Mouse (Mus musculus): ENCODE data around the gene Capzb. TPM values are rescaled to one million over a fixed set of nuclear protein-coding genes. Genes with fewer than 3 reads are reported as not detected.

Gene Capzb
- polyA plus RNA-seq, 1 experiment from 2014 or later = 415 TPM

DNA sequence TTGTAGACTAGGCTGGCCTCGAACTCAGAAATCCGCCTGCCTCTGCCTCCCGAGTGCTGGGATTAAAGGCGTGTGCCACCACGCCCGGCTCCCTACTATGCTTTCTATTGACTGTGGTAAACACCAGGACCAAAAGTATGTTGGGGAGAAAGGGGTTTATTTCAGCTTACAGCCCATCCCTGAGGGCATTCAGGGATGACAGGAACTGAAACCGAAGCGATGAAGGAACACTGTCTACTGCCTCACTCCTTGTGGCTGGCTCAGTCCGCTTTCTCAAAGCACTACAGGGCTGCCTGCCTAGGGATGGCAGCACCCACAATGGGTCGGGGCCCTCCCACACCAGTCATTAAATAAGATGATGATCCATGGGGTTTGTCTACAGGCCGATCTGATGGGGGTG is 14.3 kb upstream of the Capzb start:
- WGBS = 95% methylated on average over 11 of the region's 11 CpGs
- ATAC-seq (ENCODE audit: low FRiP score, low TSS enrichment) = no peak
- Histone ChIP-seq H3K27ac (ENCODE audit: low read length) (no peak overlapping the region), H3K9me3 (ENCODE audit: low read length) (0 out of 2 replicates have a peak, but pooled peaks cover 5% of the 10 kb centered on the region), H3K9ac (replicated peaks; ENCODE audit: low read length) (no peak overlapping the region), H3K4me1 (ENCODE audit: insufficient read depth, low read length) (peaks cover 20% of the 10 kb centered on the region), H3K36me3 (ENCODE audit: insufficient read depth, low read length) (no peaks in the 10 kb centered on the region), H3K27me3 (ENCODE audit: insufficient read depth, low read length) (no peaks in the 10 kb centered on the region), H3K4me3 (ENCODE audit: low read length) (no peak overlapping the region), H3K4me2 (replicated peaks; ENCODE audit: low read depth, low read length) (no peak overlapping the region)

DNA sequence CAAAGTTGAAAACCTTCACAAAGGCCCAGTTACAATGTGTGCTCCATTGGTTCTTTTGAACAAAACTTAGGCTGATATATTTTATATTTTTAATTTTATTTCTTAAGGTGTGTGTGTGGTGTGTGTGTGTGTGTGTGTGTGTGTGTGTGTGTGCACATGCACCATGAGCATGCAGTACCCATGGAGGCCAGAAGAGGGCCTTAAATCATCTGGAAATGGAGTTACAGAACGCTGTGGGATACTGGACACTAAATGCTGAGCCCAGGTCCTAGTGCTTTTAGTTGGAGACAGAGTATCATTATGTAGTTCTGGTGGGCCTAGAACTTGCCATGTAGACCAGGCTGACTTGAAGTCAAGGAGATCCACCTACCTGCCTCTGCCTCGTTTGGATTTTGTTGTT is 13.5 kb upstream of the Capzb start:
- H3K4me1 ChIP-seq (ENCODE audit: insufficient read depth, low read length) = peaks cover 20% of the 10 kb centered on the region
- no peak overlapping the region for H3K27ac ChIP-seq (ENCODE audit: low read length)
- no peak overlapping the region for H3K9ac ChIP-seq (replicated peaks; ENCODE audit: low read length)
- 80% methylated on average over 2 of the region's 2 CpGs for WGBS
- no peak overlapping the region for H3K4me2 ChIP-seq (replicated peaks; ENCODE audit: low read depth, low read length)
- 0 out of 2 replicates have a peak, but pooled peaks cover 5% of the 10 kb centered on the region for H3K9me3 ChIP-seq (ENCODE audit: low read length)
- H3K36me3 ChIP-seq (ENCODE audit: insufficient read depth, low read length) = no peaks in the 10 kb centered on the region
- ATAC-seq (ENCODE audit: low FRiP score, low TSS enrichment) = no peak
- no peak overlapping the region for H3K4me3 ChIP-seq (ENCODE audit: low read length)
- no peaks in the 10 kb centered on the region for H3K27me3 ChIP-seq (ENCODE audit: insufficient read depth, low read length)

DNA sequence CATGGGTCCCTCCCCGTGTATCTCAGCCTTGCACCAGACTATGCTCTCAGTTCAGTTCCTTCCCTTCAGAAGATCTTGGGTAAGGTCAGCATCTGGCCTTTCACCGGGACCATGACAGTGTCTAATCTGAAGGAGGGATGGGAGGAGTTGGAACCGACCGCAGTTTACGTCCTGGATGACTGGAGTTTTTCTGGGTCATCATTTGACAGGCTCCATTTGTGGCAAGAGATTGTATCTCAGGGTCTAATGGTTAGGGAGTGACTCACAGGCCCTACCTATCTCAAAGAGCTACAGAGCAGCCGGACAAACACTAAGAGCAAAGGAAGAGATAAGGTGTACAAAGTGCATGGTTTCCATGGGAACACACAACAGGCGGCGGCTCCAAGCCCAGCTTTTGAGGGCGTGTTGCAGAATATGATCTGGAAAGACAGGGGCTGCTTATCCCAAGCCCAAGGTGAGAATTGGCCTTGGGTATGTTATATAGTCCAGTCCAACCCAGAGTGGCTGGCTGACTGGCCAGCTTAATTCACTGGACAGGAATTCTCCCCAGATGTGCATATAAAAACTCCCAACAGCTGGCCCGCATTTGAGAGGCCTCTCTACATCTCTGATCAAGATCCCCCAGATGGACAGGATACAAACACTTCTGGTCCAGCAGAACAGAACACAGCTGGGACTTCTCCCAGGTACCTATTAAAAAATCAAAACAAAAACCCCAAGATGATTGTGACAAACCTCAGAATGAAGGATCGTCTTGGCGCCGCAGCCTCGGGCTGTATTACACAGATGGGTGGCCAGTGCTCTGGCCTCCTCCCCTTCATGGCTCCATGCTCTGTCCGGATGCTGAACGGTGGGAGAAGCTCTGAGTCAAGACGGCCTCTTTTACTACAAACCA is 12.7 kb upstream of the Capzb start:
- H3K4me2 ChIP-seq (replicated peaks; ENCODE audit: low read depth, low read length) = no peak overlapping the region
- no peak overlapping the region for H3K27ac ChIP-seq (ENCODE audit: low read length)
- no peaks in the 10 kb centered on the region for H3K27me3 ChIP-seq (ENCODE audit: insufficient read depth, low read length)
- peaks cover 13% of the 10 kb centered on the region for H3K4me1 ChIP-seq (ENCODE audit: insufficient read depth, low read length)
- H3K9me3 ChIP-seq (ENCODE audit: low read length) = 0 out of 2 replicates have a peak, but pooled peaks cover 5% of the 10 kb centered on the region
- 53% methylated on average over 17 of the region's 17 CpGs for WGBS
- H3K9ac ChIP-seq (replicated peaks; ENCODE audit: low read length) = no peak overlapping the region
- ATAC-seq (ENCODE audit: low FRiP score, low TSS enrichment) = peak; percentile 32; the same call in 1 of the 2 replicates
- no peak overlapping the region for H3K4me3 ChIP-seq (ENCODE audit: low read length)
- no peaks in the 10 kb centered on the region for H3K36me3 ChIP-seq (ENCODE audit: insufficient read depth, low read length)

DNA sequence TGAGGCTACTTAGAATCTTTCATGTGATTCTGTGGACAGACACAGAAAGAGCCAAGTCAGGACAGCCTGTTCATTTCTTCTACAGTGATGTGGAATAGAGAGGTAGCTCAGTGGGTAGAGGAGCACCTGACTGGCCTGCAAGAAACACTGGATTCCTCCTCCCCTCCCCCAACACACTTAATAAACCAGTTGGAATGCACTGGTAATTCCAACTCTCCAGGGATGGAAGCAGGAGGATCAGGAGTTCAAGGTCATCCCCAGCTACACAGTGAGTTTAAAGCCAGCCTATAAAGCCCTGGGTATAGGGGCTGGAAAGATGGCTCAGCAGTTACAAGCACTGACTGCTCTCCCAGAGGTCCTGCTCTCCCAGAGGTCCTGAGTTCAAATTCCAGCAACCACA is 10.2 kb upstream of the Capzb start:
- ATAC-seq (ENCODE audit: low FRiP score, low TSS enrichment) = no peak
- Histone ChIP-seq H3K4me1 (ENCODE audit: insufficient read depth, low read length) (no peaks in the 10 kb centered on the region), H3K9ac (replicated peaks; ENCODE audit: low read length) (no peak overlapping the region), H3K4me2 (replicated peaks; ENCODE audit: low read depth, low read length) (no peak overlapping the region), H3K27ac (ENCODE audit: low read length) (no peak overlapping the region), H3K9me3 (ENCODE audit: low read length) (0 out of 2 replicates have a peak, but pooled peaks cover 5% of the 10 kb centered on the region), H3K4me3 (ENCODE audit: low read length) (no peak overlapping the region), H3K27me3 (ENCODE audit: insufficient read depth, low read length) (no peaks in the 10 kb centered on the region), H3K36me3 (ENCODE audit: insufficient read depth, low read length) (no peaks in the 10 kb centered on the region)

DNA sequence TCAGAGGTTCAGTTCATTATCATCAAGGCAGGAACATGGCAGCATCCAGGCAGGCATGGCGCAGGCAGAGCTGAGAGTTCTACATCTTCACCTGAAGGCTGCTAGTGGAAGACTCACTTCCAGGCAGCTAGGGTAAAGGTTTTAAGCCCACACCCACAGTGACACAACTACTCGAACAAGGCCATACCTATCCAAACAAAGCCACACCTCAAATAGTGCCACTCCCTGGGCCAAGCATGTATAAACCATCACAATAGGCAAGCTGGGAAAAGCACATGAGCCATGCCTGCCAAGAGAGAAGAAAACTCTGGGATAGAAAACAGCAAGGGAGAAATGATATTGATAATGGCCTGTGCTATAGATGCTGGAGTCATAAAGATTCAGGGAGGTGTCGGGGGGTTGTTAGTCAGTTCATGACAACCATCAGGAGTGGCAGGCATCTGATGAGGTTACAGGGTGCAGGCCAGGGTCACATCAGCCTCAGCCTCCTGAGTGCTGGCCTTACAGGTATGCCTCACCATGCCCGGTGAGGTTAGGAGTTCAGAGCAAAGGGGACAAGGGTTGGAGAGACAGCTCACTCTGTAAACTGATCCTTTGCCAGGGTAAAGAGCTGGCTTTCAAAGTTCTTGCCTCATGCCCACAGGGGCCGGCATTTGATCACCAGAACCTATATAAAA is 6.8 kb upstream of the Capzb start:
- Histone ChIP-seq H3K4me3 (ENCODE audit: low read length) (no peak overlapping the region), H3K36me3 (ENCODE audit: insufficient read depth, low read length) (no peaks in the 10 kb centered on the region), H3K9ac (replicated peaks; ENCODE audit: low read length) (no peak overlapping the region), H3K27me3 (ENCODE audit: insufficient read depth, low read length) (no peaks in the 10 kb centered on the region), H3K4me2 (replicated peaks; ENCODE audit: low read depth, low read length) (no peak overlapping the region), H3K27ac (ENCODE audit: low read length) (no peak overlapping the region), H3K4me1 (ENCODE audit: insufficient read depth, low read length) (no peaks in the 10 kb centered on the region), H3K9me3 (ENCODE audit: low read length) (no peaks in the 10 kb centered on the region)
- 83% methylated on average over 5 of the region's 5 CpGs for WGBS
- ATAC-seq (ENCODE audit: low FRiP score, low TSS enrichment) = 0 out of 2 replicates have a peak, but pooled peaks have one; percentile 23

DNA sequence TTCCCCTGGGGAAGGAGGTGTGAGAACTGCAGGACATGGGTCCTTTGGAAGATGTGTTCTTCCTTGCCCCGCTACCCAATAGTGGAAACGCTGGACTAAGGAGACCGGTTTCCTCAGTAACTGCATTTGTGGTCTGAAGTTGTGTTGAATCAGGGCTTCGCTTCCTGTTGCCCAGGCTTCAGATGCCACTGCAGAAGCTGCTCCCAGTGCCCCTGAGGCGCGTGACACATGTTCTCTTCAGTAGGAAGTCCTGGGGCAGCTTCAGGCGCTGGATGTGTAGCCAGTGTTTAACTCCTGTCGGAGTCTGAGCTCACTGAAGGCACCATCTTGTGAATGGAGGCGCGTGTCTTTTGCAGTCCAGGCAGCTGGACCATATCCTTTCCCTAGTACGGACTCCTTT is 4.8 kb upstream of the Capzb start:
- Histone ChIP-seq H3K36me3 (ENCODE audit: insufficient read depth, low read length) (no peaks in the 10 kb centered on the region), H3K4me2 (replicated peaks; ENCODE audit: low read depth, low read length) (no peak overlapping the region), H3K4me3 (ENCODE audit: low read length) (no peak overlapping the region), H3K4me1 (ENCODE audit: insufficient read depth, low read length) (peaks cover 11% of the 10 kb centered on the region), H3K27me3 (ENCODE audit: insufficient read depth, low read length) (no peaks in the 10 kb centered on the region), H3K9ac (replicated peaks; ENCODE audit: low read length) (no peak overlapping the region), H3K9me3 (ENCODE audit: low read length) (no peaks in the 10 kb centered on the region), H3K27ac (ENCODE audit: low read length) (0 out of 2 replicates have a peak overlapping the region, but pooled peaks have one; percentile 9)
- ATAC-seq (ENCODE audit: low FRiP score, low TSS enrichment) = no peak
- WGBS = 77% methylated on average over 11 of the region's 11 CpGs

DNA sequence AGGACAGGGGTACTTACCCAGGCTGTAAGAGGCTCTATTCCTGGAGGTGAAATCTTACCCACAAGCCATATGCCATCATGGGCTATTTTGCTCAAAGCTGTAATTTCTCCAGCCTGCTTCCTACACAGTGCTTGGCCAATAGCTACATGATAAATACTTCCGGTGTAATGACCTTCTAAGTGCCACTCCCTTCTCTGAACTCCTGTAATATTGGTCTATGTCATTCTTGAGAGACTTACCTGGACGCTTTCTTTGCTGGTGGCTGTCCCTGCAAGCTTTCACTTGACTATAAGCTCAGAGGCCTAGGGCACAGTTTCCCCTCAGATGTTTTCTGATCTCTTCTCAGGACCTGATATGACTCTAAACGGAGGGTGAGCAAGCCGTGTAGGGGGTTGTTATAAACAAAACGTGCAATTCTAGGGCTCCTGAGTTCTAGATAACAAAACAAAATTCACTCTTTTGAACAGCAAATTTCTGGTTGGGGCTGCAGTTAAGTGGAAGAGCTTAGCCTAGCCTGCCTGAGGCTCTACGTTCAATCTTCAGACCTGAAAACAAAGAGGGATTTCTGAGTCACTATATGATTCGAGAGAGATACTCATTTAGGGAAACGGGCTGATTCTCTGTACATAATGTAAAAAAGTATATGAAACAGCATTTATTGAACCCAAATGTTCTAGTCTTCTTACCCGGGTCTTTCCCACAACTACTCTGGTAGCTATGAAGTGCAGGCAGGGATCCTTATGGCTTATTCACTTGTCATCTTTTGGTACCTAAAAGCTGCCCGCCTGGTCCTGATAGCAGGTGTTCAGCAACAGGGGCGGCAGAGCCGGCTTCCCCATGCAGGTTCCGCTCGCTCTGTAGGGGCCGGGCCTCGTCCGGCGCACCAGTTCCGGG is 847 bp upstream of the Capzb start:
- Histone ChIP-seq H3K9me3 (ENCODE audit: low read length) (no peaks in the 10 kb centered on the region), H3K9ac (replicated peaks; ENCODE audit: low read length) (peak overlapping the region; percentile 78), H3K36me3 (ENCODE audit: insufficient read depth, low read length) (no peaks in the 10 kb centered on the region), H3K4me3 (ENCODE audit: low read length) (peak overlapping the region; percentile 93), H3K27ac (ENCODE audit: low read length) (peak overlapping the region; percentile 96), H3K4me2 (replicated peaks; ENCODE audit: low read depth, low read length) (peak overlapping the region; percentile 61), H3K4me1 (ENCODE audit: insufficient read depth, low read length) (peaks cover 41% of the 10 kb centered on the region), H3K27me3 (ENCODE audit: insufficient read depth, low read length) (no peaks in the 10 kb centered on the region)
- no peak for ATAC-seq (ENCODE audit: low FRiP score, low TSS enrichment)
- 12% methylated on average over 19 of the region's 19 CpGs for WGBS

DNA sequence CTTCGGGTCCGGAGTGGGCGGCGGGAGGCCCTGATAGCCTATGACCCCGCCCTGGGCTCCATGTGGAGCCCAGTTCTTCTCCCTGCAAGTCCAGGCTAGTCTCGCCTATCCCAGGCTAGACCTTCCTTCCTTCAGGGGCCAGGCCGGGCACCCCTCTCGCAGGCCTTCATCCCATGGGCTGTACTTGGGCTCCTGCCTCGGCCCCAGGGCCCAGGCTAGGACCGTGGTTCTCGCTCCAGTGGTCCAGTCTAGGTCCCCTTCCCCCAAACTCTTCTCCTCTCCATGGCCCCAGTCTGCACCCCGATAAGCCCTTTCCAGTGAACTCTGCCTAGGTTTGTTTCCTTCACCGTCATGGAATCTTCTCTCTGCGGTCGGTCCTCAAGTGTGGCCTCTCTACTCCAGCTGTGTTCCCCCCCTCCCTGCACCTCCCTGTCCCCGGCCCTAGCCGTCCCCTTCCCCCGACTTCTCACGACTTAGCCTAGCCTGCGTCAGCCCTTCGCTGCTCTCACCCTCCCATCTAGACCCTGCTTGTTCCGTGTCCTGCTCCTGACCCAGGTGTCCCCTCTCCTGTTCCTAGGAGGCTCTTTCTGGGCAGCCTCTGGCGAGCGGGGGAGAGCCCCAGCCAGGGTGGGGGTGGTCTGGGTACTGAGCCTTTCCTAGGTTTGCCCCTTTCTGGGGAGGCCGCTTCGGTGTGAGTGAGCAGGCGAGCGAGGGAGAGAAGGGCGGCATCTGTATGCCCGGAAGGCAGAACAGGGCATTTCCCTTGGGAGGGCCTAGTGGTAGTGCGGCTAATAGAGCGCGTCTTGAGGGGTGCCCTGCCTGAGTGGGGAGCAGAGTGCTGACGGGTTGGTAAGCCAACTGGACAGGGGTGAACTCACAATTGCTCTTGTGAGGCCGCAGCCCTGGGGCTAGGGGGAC is 736 bp downstream of the Capzb start:
- peak overlapping the region; percentile 96 for H3K4me2 ChIP-seq (replicated peaks; ENCODE audit: low read depth, low read length)
- peak overlapping the region; percentile 96 for H3K9ac ChIP-seq (replicated peaks; ENCODE audit: low read length)
- H3K27me3 ChIP-seq (ENCODE audit: insufficient read depth, low read length) = no peaks in the 10 kb centered on the region
- no peaks in the 10 kb centered on the region for H3K36me3 ChIP-seq (ENCODE audit: insufficient read depth, low read length)
- peaks cover 57% of the 10 kb centered on the region for H3K4me1 ChIP-seq (ENCODE audit: insufficient read depth, low read length)
- peak overlapping the region; percentile 91 for H3K27ac ChIP-seq (ENCODE audit: low read length)
- peak; percentile 28; the same call in 1 of the 2 replicates for ATAC-seq (ENCODE audit: low FRiP score, low TSS enrichment)
- H3K4me3 ChIP-seq (ENCODE audit: low read length) = peak overlapping the region; percentile 93
- 3% methylated on average over 35 of the region's 35 CpGs for WGBS
- H3K9me3 ChIP-seq (ENCODE audit: low read length) = no peaks in the 10 kb centered on the region

DNA sequence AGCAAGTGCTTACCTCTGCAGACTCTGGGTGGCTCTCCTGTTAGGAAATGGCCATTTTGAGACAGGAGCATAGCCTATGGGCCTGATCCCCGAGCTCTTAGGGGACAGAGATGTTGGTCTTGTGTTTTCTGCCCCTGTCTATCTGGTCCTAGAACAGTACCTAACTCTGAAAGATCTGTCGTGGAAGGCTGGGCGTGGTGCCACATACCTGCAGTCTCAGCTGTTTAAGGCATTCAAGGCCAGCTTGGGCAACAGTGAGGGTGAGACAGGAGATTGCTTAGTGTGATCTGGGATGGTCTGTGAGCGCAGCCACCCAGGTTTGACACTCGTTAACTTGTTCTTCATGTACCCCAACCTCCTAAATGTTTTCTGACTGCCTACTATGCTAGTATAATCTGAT is 2.4 kb downstream of the Capzb start:
- H3K4me2 ChIP-seq (replicated peaks; ENCODE audit: low read depth, low read length) = no peak overlapping the region
- H3K9me3 ChIP-seq (ENCODE audit: low read length) = no peaks in the 10 kb centered on the region
- H3K36me3 ChIP-seq (ENCODE audit: insufficient read depth, low read length) = no peaks in the 10 kb centered on the region
- H3K4me3 ChIP-seq (ENCODE audit: low read length) = no peak overlapping the region
- 82% methylated on average over 5 of the region's 5 CpGs for WGBS
- no peak overlapping the region for H3K27ac ChIP-seq (ENCODE audit: low read length)
- H3K4me1 ChIP-seq (ENCODE audit: insufficient read depth, low read length) = peaks cover 61% of the 10 kb centered on the region
- no peaks in the 10 kb centered on the region for H3K27me3 ChIP-seq (ENCODE audit: insufficient read depth, low read length)
- ATAC-seq (ENCODE audit: low FRiP score, low TSS enrichment) = no peak
- no peak overlapping the region for H3K9ac ChIP-seq (replicated peaks; ENCODE audit: low read length)

Data from kidney, embryonic 16.5 days (tissue).